Mouse (Mus musculus) stomach, postnatal 0 days (tissue): ENCODE measurements around the gene Rapgef6. TPM values are rescaled to one million over a fixed set of nuclear protein-coding genes. Genes with fewer than 3 reads are reported as not detected.

Source experiments
- ATAC-seq: fragments of 200-750 bp; cut with Nextera tagmentation; 2 replicates; pipeline ENCODE4 v1.8.0; 2017; ENCODE audit not compliant: low FRiP score, low TSS enrichment
- DNase-seq: peaks from one replicate; pipeline ENCODE4 v3.0.0-alpha.2; 2016; ENCODE audit warnings: low spot score
- H3K27ac ChIP-seq: fragments of 300-500 bp; sonication (generic); replicated peaks from 2 replicates; pipeline ENCODE4 v1.5.1; 2014; ENCODE audit warnings: mild to moderate bottlenecking, control low read depth
- H3K27me3 ChIP-seq: fragments of 300-500 bp; sonication (generic); 2 replicates; pipeline ENCODE4 v1.6.1; 2014; ENCODE audit warnings: low read length; ENCODE audit not compliant: control insufficient read depth, insufficient read depth
- H3K36me3 ChIP-seq: fragments of 300-500 bp; sonication (generic); 2 replicates; pipeline ENCODE4 v1.6.1; 2014; ENCODE audit warnings: low read length, mixed read lengths; ENCODE audit not compliant: control insufficient read depth, insufficient read depth
- H3K4me1 ChIP-seq: fragments of 300-500 bp; sonication (generic); replicated peaks from 2 replicates; pipeline ENCODE4 v1.6.1; 2014; ENCODE audit warnings: antibody characterized with exemption; ENCODE audit not compliant: control insufficient read depth, insufficient read depth
- H3K4me2 ChIP-seq: fragments of 300-500 bp; sonication (generic); replicated peaks from 2 replicates; pipeline ENCODE4 v1.6.1; 2014; ENCODE audit warnings: low read depth, mild to moderate bottlenecking, control low read depth, moderate library complexity
- H3K4me3 ChIP-seq: fragments of 300-500 bp; sonication (generic); 2 replicates; pipeline ENCODE4 v1.5.1; 2014; ENCODE audit warnings: low read depth, low read length, control low read depth
- H3K9ac ChIP-seq: fragments of 300-500 bp; sonication (generic); 2 replicates; pipeline ENCODE4 v1.6.1; 2014; ENCODE audit warnings: mild to moderate bottlenecking, low read length, control low read depth, mixed read lengths
- H3K9me3 ChIP-seq: fragments of 300-500 bp; sonication (generic); 2 replicates; pipeline ENCODE4 v1.6.1; 2016; ENCODE audit warnings: low read length; ENCODE audit not compliant: control insufficient read depth
- CTCF ChIP-seq: IDR thresholded peaks from 2 replicates; pipeline ENCODE4 v1.5.1; 2016; ENCODE audit warnings: antibody characterized with exemption, low read depth, mild to moderate bottlenecking, moderate library complexity
- EP300 ChIP-seq: optimal IDR thresholded peaks from 2 replicates; pipeline ENCODE3; 2016; ENCODE audit warnings: antibody characterized with exemption
- WGBS: fragments of 180-500 bp; shearing (Covaris S2); extraction: QIAGEN DNeasy Blood & Tissue Kit; methylation state at CpG from one replicate; pipeline ENCODE4 v1.1.7; 2014; 5-methylcytosine and 5-hydroxymethylcytosine counted together
- polyA plus RNA-seq: library from polyadenylated mRNA; unstranded; fragments of >200 nt; fragmentation: Nextera tagmentation; extraction: Ambion mirVana; gene quantifications from 2 replicates; pipeline ENCODE4 v1.2.1, GENCODE M21; 2015

Rapgef6 gene
- polyA plus RNA-seq, 1 experiment from 2014 or later = 17.0 TPM

GRCm38 (mm10) chr11:54724353-54725034 lies 201.8 kb downstream of the Rapgef6 start:
- DNase-seq (no peak), ATAC-seq (no peak)
- no peaks in the 10 kb centered on the region for H3K4me1 ChIP-seq
- H3K9ac ChIP-seq = no peak overlapping the region
- H3K27ac ChIP-seq = no peak overlapping the region
- H3K9me3 ChIP-seq = no peaks in the 10 kb centered on the region
- H3K36me3 ChIP-seq = peaks cover 4% of the 10 kb centered on the region; the same call in 1 of the 2 replicates
- TF ChIP-seq EP300 (no peak), CTCF (no peak)
- no peaks in the 10 kb centered on the region for H3K27me3 ChIP-seq
- 76% methylated on average over 4 of the region's 4 CpGs for WGBS
- H3K4me3 ChIP-seq = no peak overlapping the region
- no peak overlapping the region for H3K4me2 ChIP-seq

- ATAC-seq = peak; percentile 57; the same call in 1 of the 2 replicates
- WGBS = 66% methylated on average over 3 of the region's 3 CpGs
These were observed 204.0 kb downstream of the Rapgef6 start for GRCm38 (mm10) chr11:54726571-54727062.

GRCm38 (mm10) chr11:54727327-54727901 lies 204.8 kb downstream of the Rapgef6 start:
- DNase-seq (no peak), ATAC-seq (0 out of 2 replicates have a peak, but pooled peaks have one; percentile 42)
- Histone ChIP-seq H3K4me2 (no peak overlapping the region), H3K27me3 (no peaks in the 10 kb centered on the region), H3K27ac (no peak overlapping the region), H3K4me1 (no peaks in the 10 kb centered on the region), H3K9ac (no peak overlapping the region), H3K9me3 (no peaks in the 10 kb centered on the region), H3K4me3 (no peak overlapping the region), H3K36me3 (no peaks in the 10 kb centered on the region; the same call in 1 of the 2 replicates)
- TF ChIP-seq EP300 = no peak
- TF ChIP-seq CTCF = peak; percentile 12; the same call in 1 of the 2 replicates
- 59% methylated on average over 5 of the region's 5 CpGs for WGBS

More at GRCm38 (mm10) chr11:54726571-54727062, 204.0 kb downstream of the Rapgef6 start:
- Histone ChIP-seq H3K4me2 (no peak overlapping the region), H3K4me1 (no peaks in the 10 kb centered on the region), H3K36me3 (peaks cover 2% of the 10 kb centered on the region; the same call in 1 of the 2 replicates), H3K9me3 (no peaks in the 10 kb centered on the region), H3K27me3 (no peaks in the 10 kb centered on the region), H3K27ac (no peak overlapping the region), H3K9ac (no peak overlapping the region), H3K4me3 (no peak overlapping the region)
- DNase-seq = peak; percentile 16
- TF ChIP-seq EP300 = no peak
- TF ChIP-seq CTCF = peak; percentile 26; the same call in 1 of the 2 replicates

- ATAC-seq (no peak), DNase-seq (no peak)
- H3K4me1 ChIP-seq = no peaks in the 10 kb centered on the region
- no peak overlapping the region for H3K9ac ChIP-seq
- no peaks in the 10 kb centered on the region for H3K9me3 ChIP-seq
- TF ChIP-seq EP300 (no peak), CTCF (no peak)
- H3K27me3 ChIP-seq = no peaks in the 10 kb centered on the region
- no peak overlapping the region for H3K4me3 ChIP-seq
- H3K27ac ChIP-seq = no peak overlapping the region
- no peaks in the 10 kb centered on the region; the same call in 1 of the 2 replicates for H3K36me3 ChIP-seq
- H3K4me2 ChIP-seq = no peak overlapping the region
- WGBS = 91% methylated on average over 2 of the region's 2 CpGs
These were observed 205.7 kb downstream of the Rapgef6 start for GRCm38 (mm10) chr11:54728371-54728770.

GRCm38 (mm10) chr11:54729311-54729710 lies 206.7 kb downstream of the Rapgef6 start:
- WGBS = 70% methylated on average over 3 of the region's 3 CpGs
- ATAC-seq (no peak), DNase-seq (no peak)
- no peak overlapping the region for H3K9ac ChIP-seq
- H3K27ac ChIP-seq = no peak overlapping the region
- H3K27me3 ChIP-seq = no peaks in the 10 kb centered on the region
- no peaks in the 10 kb centered on the region for H3K36me3 ChIP-seq
- H3K9me3 ChIP-seq = no peaks in the 10 kb centered on the region
- no peak for TF ChIP-seq EP300
- TF ChIP-seq CTCF = no peak
- H3K4me2 ChIP-seq = no peak overlapping the region
- no peaks in the 10 kb centered on the region for H3K4me1 ChIP-seq
- H3K4me3 ChIP-seq = no peak overlapping the region

- no peak overlapping the region for H3K27ac ChIP-seq
- no peak overlapping the region for H3K4me2 ChIP-seq
- DNase-seq (no peak), ATAC-seq (no peak)
- no peaks in the 10 kb centered on the region for H3K9me3 ChIP-seq
- no peaks in the 10 kb centered on the region for H3K4me1 ChIP-seq
- no peak overlapping the region for H3K9ac ChIP-seq
- no peaks in the 10 kb centered on the region for H3K36me3 ChIP-seq
- H3K27me3 ChIP-seq = no peaks in the 10 kb centered on the region
- TF ChIP-seq CTCF (no peak), EP300 (no peak)
- 89% methylated on average over 5 of the region's 5 CpGs for WGBS
- no peak overlapping the region for H3K4me3 ChIP-seq
These were observed 208.3 kb downstream of the Rapgef6 start for GRCm38 (mm10) chr11:54730931-54731330.
